Mouse (Mus musculus): ENCODE data around the gene Ccin. TPM values are rescaled to one million over a fixed set of nuclear protein-coding genes. Genes with fewer than 3 reads are reported as not detected.

Ccin gene
- polyA plus RNA-seq (2012; fragmentation: generic; extraction: Trizol), result under 1 TPM in 1 of 2 experiments, not detected in 1; 0.09 TPM

DNA sequence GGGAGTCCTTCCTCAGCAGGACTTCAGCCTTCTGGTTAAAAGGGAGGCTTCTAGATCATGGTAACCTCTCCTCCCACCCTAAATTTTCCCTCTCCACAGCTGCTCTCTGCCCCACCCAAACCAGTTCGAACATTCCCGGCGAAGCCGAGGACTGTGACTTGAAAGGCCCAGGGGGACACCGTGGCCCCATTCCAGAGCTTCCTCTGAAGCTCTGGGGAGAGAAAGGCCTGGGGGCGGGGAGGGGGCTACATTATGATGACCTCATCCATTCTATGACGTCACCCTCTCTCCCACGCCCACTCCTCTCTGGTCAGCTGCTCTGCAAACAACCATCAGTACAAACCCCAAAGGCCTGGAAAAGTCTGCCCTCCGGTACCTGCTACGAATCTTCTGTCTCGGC lies at the start of gene Ccin:
Gene Ccin, plus strand, starts transcription at position 303 of the 400 bp plus-strand sequence.

DNA sequence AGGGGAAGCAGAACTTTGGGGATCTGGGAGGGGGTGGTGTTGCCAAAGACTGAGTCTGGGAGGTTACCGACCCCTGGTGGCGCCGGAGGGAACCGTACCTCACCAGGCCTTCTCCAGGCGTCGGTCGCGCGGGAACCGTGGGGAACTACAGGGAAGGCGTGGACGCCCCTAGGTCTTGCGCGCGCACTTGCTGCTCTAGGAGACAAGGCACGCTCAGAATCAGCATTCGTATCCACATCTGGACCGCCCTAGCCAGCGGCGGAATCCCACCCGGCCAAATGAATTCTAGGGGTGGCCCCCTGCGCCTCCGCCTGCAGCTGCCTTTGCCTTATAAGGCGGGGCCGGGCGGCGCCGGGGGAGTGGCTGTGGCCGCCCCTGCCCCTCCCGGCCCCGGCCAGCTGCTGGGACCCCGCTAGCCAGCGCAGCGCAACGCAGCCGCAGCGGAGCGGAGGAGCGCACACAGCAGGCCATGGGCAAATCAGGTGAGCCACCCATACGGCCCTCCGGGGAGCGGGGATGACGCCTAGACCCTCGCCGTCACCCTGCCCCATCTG lies 25.9 kb upstream of the Ccin start, which contains the start of gene Glipr2:
Gene Glipr2, plus strand, starts transcription at position 110 of the 554 bp plus-strand sequence.

DNA sequence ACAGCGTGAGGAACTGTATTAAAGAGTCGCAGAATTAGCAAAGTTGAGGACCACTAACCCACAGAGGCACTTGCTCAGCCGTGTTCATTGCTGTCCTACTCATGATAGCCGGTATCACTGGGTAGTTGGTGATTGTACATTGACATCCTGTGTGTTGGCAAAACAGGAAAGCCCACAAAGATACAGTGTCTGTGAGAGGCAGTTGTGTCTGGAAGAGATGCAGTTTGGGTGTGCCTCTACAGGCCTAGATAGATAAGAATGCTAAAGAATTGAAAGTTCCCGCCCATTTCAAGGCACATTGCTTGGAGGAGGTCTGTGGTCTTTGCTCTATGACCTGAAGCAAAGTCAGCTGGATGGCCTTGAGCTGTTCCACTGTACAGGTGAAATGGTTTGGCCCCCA lies 20.8 kb downstream of the Ccin start, which contains the start of gene Clta:
Gene Clta, plus strand, starts transcription at position 327 of the 400 bp plus-strand sequence.

Other genes with a start within 250 kb of the Ccin start
- not detected for gene Olfr159, start 212.5 kb upstream of the Ccin start, polyA plus RNA-seq (2012; fragmentation: generic; extraction: Trizol)
- gene Olfr156, start 159.6 kb upstream of the Ccin start, polyA plus RNA-seq (2012; fragmentation: generic; extraction: Trizol), result not detected
- not detected for gene Olfr157, start 143.3 kb upstream of the Ccin start, polyA plus RNA-seq (2012; fragmentation: generic; extraction: Trizol)
- not detected for gene Olfr155, start 131.9 kb upstream of the Ccin start, polyA plus RNA-seq (2012; fragmentation: generic; extraction: Trizol)
- gene Reck, start 108.0 kb upstream of the Ccin start, polyA plus RNA-seq (2012; fragmentation: generic; extraction: Trizol), result 1 to 10 TPM in 1 of 2 experiments, under 1 TPM in 1; 0.06 to 6.3 TPM
- gene Glipr2, start 26.1 kb upstream of the Ccin start, polyA plus RNA-seq (2012; fragmentation: generic; extraction: Trizol), result 10 to 100 TPM; 45.6 to 68.0 TPM
- 100 to 1,000 TPM; 487 to 576 TPM for gene Clta, start 21.0 kb downstream of the Ccin start, polyA plus RNA-seq (2012; fragmentation: generic; extraction: Trizol)
- gene Gne, start 100.7 kb downstream of the Ccin start, polyA plus RNA-seq (2012; fragmentation: generic; extraction: Trizol), result 10 to 100 TPM; 23.0 to 24.6 TPM

Data from C3H10T1/2 (cell line).